Mouse (Mus musculus) frontal cortex, postnatal 25 days (tissue): ENCODE measurements around the gene Anxa9.

ENCODE experiments used
- DNase-seq, 2 experiments: peaks; one replicate each; pipeline ENCODE4 v3.0.0; 2022; ENCODE audit warnings: low spot score in 2 of 2

The Anxa9 gene

GRCm38 (mm10) chr3:95314075-95314474, 7.1 kb upstream of the Anxa9 start:
- no peak for DNase-seq

GRCm38 (mm10) chr3:95313476-95313875, 6.5 kb upstream of the Anxa9 start:
- no peak for DNase-seq

- DNase-seq = no peak
These were observed 5.6 kb upstream of the Anxa9 start for GRCm38 (mm10) chr3:95312623-95313022.

GRCm38 (mm10) chr3:95310968-95311882, 4.2 kb upstream of the Anxa9 start:
- DNase-seq = peak; percentile 37 to 42

- no peak for DNase-seq
These were observed 3.5 kb upstream of the Anxa9 start for GRCm38 (mm10) chr3:95310496-95310895.

- DNase-seq = no peak
These were observed 732 bp downstream of the Anxa9 start for GRCm38 (mm10) chr3:95306244-95306643.

GRCm38 (mm10) chr3:95301204-95301796, 5.7 kb downstream of the Anxa9 start:
- no peak for DNase-seq

- DNase-seq = no peak
These were observed 9.0 kb downstream of the Anxa9 start for GRCm38 (mm10) chr3:95298018-95298417.

GRCm38 (mm10) chr3:95296103-95296469, 10.9 kb downstream of the Anxa9 start:
- DNase-seq = no peak

- no peak for DNase-seq
These were observed 11.5 kb downstream of the Anxa9 start for GRCm38 (mm10) chr3:95295321-95296102.

- DNase-seq = no peak
These were observed 12.3 kb downstream of the Anxa9 start for GRCm38 (mm10) chr3:95294718-95295117.

GRCm38 (mm10) chr3:95294316-95294715, 12.7 kb downstream of the Anxa9 start:
- no peak for DNase-seq

GRCm38 (mm10) chr3:95293537-95293936, 13.4 kb downstream of the Anxa9 start:
- DNase-seq = no peak

GRCm38 (mm10) chr3:95292899-95293298, 14.1 kb downstream of the Anxa9 start:
- DNase-seq = no peak

- DNase-seq = no peak
These were observed 15.9 kb downstream of the Anxa9 start for GRCm38 (mm10) chr3:95291041-95291440.

- DNase-seq = no peak
These were observed 16.8 kb downstream of the Anxa9 start for GRCm38 (mm10) chr3:95290156-95290555.

- no peak for DNase-seq
These were observed 17.6 kb downstream of the Anxa9 start for GRCm38 (mm10) chr3:95289419-95289818.

- no peak for DNase-seq
These were observed 19.4 kb downstream of the Anxa9 start for GRCm38 (mm10) chr3:95287541-95287940.

- DNase-seq = no peak
These were observed 20.5 kb downstream of the Anxa9 start for GRCm38 (mm10) chr3:95286510-95286909.

- DNase-seq = no peak
These were observed 21.0 kb downstream of the Anxa9 start for GRCm38 (mm10) chr3:95286011-95286410.

GRCm38 (mm10) chr3:95285390-95285789, 21.6 kb downstream of the Anxa9 start:
- no peak for DNase-seq

GRCm38 (mm10) chr3:95284501-95285281, 22.3 kb downstream of the Anxa9 start:
- no peak for DNase-seq
